Comparison of ENCODE assay signal across 11 mouse cellular contexts in the genomic region with DNA sequence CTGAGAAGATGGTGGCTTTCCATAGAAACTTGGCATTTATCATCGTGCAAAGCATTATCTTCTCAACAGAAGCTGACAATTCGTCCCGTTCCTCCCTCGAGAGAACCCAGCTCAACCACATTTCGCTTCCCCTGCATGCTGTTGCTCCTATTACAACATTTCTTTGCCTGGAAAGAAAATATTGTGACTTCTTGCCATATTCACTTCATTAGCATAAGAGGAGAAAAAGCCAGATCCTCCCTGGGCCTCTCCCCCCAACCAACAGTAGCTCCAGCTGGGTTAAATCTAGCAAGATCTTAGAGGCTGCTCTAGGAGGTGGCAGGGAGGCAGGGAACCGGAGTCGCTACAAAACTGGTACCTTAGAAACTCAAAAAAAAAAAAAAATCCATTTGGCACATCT.
DNase-seq lines count a peak whose midpoint lies in the region; ATAC-seq and TF ChIP-seq lines count a peak whose summit lies in the region.
"Had no signal": no experiment of that assay in that cellular context is flagged by ENCODE, and none has a peak within 500 bp of the region (broad histone marks: within the 10 kb centered on the region; RNA-seq: fewer than 3 reads in every experiment).

No protein-coding gene starts in this region.

- TF ChIP-seq CTCF in stomach, postnatal 0 days (IDR thresholded peaks at IDR 0.05; ENCODE audit: low read depth): no peak

- TF ChIP-seq EP300 in stomach, postnatal 0 days (optimal IDR thresholded peaks at IDR 0.05): no peak

- ATAC-seq in heart, embryonic 15.5 days (replicated peaks; ENCODE audit: insufficient number of reproducible peaks, insufficient read depth, low FRiP score, low read depth): no peak
- ATAC-seq in stomach, embryonic 15.5 days (ENCODE audit: insufficient read depth, low FRiP score, low read depth): no peak
- ATAC-seq in stomach, postnatal 0 days (ENCODE audit: low FRiP score, low TSS enrichment): no peak
- no peak for ATAC-seq in hindbrain, embryonic 12.5 days (ENCODE audit: low FRiP score)

- H3K9ac ChIP-seq in heart, embryonic 15.5 days: no peak overlapping the region
- H3K9ac ChIP-seq in stomach, embryonic 15.5 days: no peak overlapping the region
- no peak overlapping the region for H3K9ac ChIP-seq in stomach, postnatal 0 days (ENCODE audit: low read length)
- no peak overlapping the region for H3K9ac ChIP-seq in hindbrain, embryonic 12.5 days

- H3K4me3 ChIP-seq in heart, embryonic 15.5 days: no peak overlapping the region
- H3K4me3 ChIP-seq in stomach, embryonic 15.5 days (replicated peaks): no peak overlapping the region
- no peak overlapping the region for H3K4me3 ChIP-seq in stomach, postnatal 0 days (ENCODE audit: low read depth, low read length)
- no peak overlapping the region for H3K4me3 ChIP-seq in hindbrain, embryonic 12.5 days
- H3K4me3 ChIP-seq: gastrocnemius, adult 2 months had no signal

- H3K27ac ChIP-seq in heart, embryonic 15.5 days: peak overlapping the region; percentile 29
- 0 out of 2 replicates have a peak overlapping the region, but pooled peaks have one; percentile 26 for H3K27ac ChIP-seq in stomach, embryonic 15.5 days
- no peak overlapping the region for H3K27ac ChIP-seq in stomach, postnatal 0 days (replicated peaks)
- peak overlapping the region; percentile 9; the same call in 1 of the 2 replicates for H3K27ac ChIP-seq in hindbrain, embryonic 12.5 days
- H3K27ac ChIP-seq: gastrocnemius, adult 2 months had no signal

- no peaks in the 10 kb centered on the region for H3K36me3 ChIP-seq in heart, embryonic 15.5 days
- no peaks in the 10 kb centered on the region for H3K36me3 ChIP-seq in stomach, embryonic 15.5 days
- H3K36me3 ChIP-seq in stomach, postnatal 0 days (ENCODE audit: control insufficient read depth, insufficient read depth, low read length): no peaks in the 10 kb centered on the region; the same call in 1 of the 2 replicates
- H3K36me3 ChIP-seq in hindbrain, embryonic 12.5 days: no peaks in the 10 kb centered on the region

- H3K27me3 ChIP-seq in heart, embryonic 15.5 days: no peaks in the 10 kb centered on the region
- no peaks in the 10 kb centered on the region for H3K27me3 ChIP-seq in stomach, embryonic 15.5 days (replicated peaks)
- no peaks in the 10 kb centered on the region for H3K27me3 ChIP-seq in stomach, postnatal 0 days (ENCODE audit: control insufficient read depth, insufficient read depth, low read length)
- H3K27me3 ChIP-seq in hindbrain, embryonic 12.5 days: no peaks in the 10 kb centered on the region

- H3K4me2 ChIP-seq in heart, embryonic 15.5 days: no peak overlapping the region
- no peak overlapping the region for H3K4me2 ChIP-seq in stomach, embryonic 15.5 days
- H3K4me2 ChIP-seq in stomach, postnatal 0 days (replicated peaks; ENCODE audit: low read depth): no peak overlapping the region
- no peak overlapping the region for H3K4me2 ChIP-seq in hindbrain, embryonic 12.5 days (replicated peaks)
- H3K4me2 ChIP-seq: liver, embryonic 11.5 days had no signal

- WGBS in heart, embryonic 15.5 days: 58% methylated on average over 7 of the region's 7 CpGs
- 58% methylated on average over 7 of the region's 7 CpGs for WGBS in stomach, embryonic 15.5 days
- 52% methylated on average over 7 of the region's 7 CpGs for WGBS in stomach, postnatal 0 days
- 58% methylated on average over 7 of the region's 7 CpGs for WGBS in hindbrain, embryonic 12.5 days

- no peak for DNase-seq in heart, adult 18-20 months
- DNase-seq in stomach, postnatal 0 days (ENCODE audit: low spot score): no peak
- no peak for DNase-seq in ovary, postnatal 36 days (ENCODE audit: low spot score)
- DNase-seq in cerebellum, postnatal 36 days: no peak
- no peak for DNase-seq in embryo, embryonic 11 days
- DNase-seq: gastrocnemius, adult 2 months; kidney, adult 11 months had no signal

- no peaks in the 10 kb centered on the region for H3K9me3 ChIP-seq in heart, embryonic 15.5 days (replicated peaks)
- H3K9me3 ChIP-seq in stomach, embryonic 15.5 days: no peaks in the 10 kb centered on the region
- no peaks in the 10 kb centered on the region for H3K9me3 ChIP-seq in stomach, postnatal 0 days (ENCODE audit: control insufficient read depth, low read length)
- H3K9me3 ChIP-seq in hindbrain, embryonic 12.5 days (replicated peaks): no peaks in the 10 kb centered on the region

- peaks cover 71% of the 10 kb centered on the region for H3K4me1 ChIP-seq in heart, embryonic 15.5 days (replicated peaks)
- peaks cover 17% of the 10 kb centered on the region for H3K4me1 ChIP-seq in stomach, embryonic 15.5 days
- no peaks in the 10 kb centered on the region; the same call in 1 of the 2 replicates for H3K4me1 ChIP-seq in stomach, postnatal 0 days (replicated peaks; ENCODE audit: control insufficient read depth, insufficient read depth)
- peaks cover 83% of the 10 kb centered on the region for H3K4me1 ChIP-seq in hindbrain, embryonic 12.5 days
